24 mouse cellular contexts compared by ENCODE assay signal in genomic region chr2:31633531-31633930, GRCm38 (mm10). TPM values are rescaled to one million over a fixed set of nuclear protein-coding genes. Genes with fewer than 3 reads are reported as not detected.
"Had no signal": no experiment of that assay in that cellular context is flagged by ENCODE, and none has a peak within 500 bp of the region (broad histone marks: within the 10 kb centered on the region; RNA-seq: fewer than 3 reads in every experiment).

No protein-coding gene starts in this region.

- H3K4me3 ChIP-seq: liver, embryonic 15.5 days; lung, embryonic 15.5 days; megakaryocyte, embryonic 14.5 days; midbrain, embryonic 13.5 days; midbrain, embryonic 15.5 days; neural tube, embryonic 12.5 days had no signal

- H3K4me2 ChIP-seq: liver, embryonic 15.5 days; lung, embryonic 15.5 days; midbrain, embryonic 11.5 days; midbrain, embryonic 13.5 days; midbrain, embryonic 15.5 days; neural tube, embryonic 12.5 days had no signal

- H3K9ac ChIP-seq: liver, embryonic 15.5 days; liver, postnatal 0 days; lung, embryonic 15.5 days; midbrain, embryonic 13.5 days; midbrain, embryonic 15.5 days; neural tube, embryonic 12.5 days had no signal

- ATAC-seq: liver, postnatal 0 days; midbrain, embryonic 13.5 days; midbrain, embryonic 15.5 days had no signal

- H3K27ac ChIP-seq: liver, embryonic 15.5 days; lung, embryonic 15.5 days; macrophage; midbrain, embryonic 13.5 days; midbrain, embryonic 15.5 days; neural tube, embryonic 12.5 days had no signal

- DNase-seq: liver, postnatal 0 days; lung, adult 2 months; lung, postnatal 14 days; lung, postnatal 36 days; retina, postnatal 1 day; right cerebral cortex, adult 18-20 months; right cerebral cortex, postnatal 25 days; right cerebral cortex, postnatal 4 days; spleen, adult 18-20 months; thymus, adult 18-20 months; thymus, postnatal 14 days; thymus, postnatal 36 days had no signal

- H3K36me3 ChIP-seq: liver, embryonic 15.5 days; lung, embryonic 15.5 days; midbrain, embryonic 13.5 days; midbrain, embryonic 15.5 days; neural tube, embryonic 12.5 days had no signal

- H3K9me3 ChIP-seq: liver, embryonic 15.5 days; lung, embryonic 15.5 days; megakaryocyte, embryonic 14.5 days; midbrain, embryonic 13.5 days; midbrain, embryonic 15.5 days; neural tube, embryonic 12.5 days had no signal

RNA-seq across cellular contexts. Expression of gene Prdm12, which starts 6.3 kb away (rescaled TPM):
- polyA plus RNA-seq: liver, embryonic 15.5 days; liver, postnatal 0 days; lung, adult 2 months; macrophage; small intestine, adult 2 months; stomach, embryonic 14.5 days; stomach, embryonic 16.5 days; thymus, postnatal 0 days had no signal
